Mouse (Mus musculus) frontal cortex, adult 2 months (tissue): ENCODE results near the gene Gm5431. TPM values are rescaled to one million over a fixed set of nuclear protein-coding genes. Genes with fewer than 3 reads are reported as not detected.
"Not testable (repeated sequence)": the region's sequence is repeated elsewhere in the genome, so short reads cannot be mapped to it uniquely, and the experiment has no call there.

Source experiments
- DNase-seq, 2 experiments: peaks; one replicate each; pipeline ENCODE4 v3.0.0; 2022; ENCODE audit warnings: low spot score in 1 of 2; ENCODE audit errors: extremely low spot score in 1 of 2
- polyA plus RNA-seq: library from polyadenylated mRNA; depleted of rRNA; stranded (reverse); fragments of >200 nt; gene quantifications from 2 replicates; pipeline ENCODE4 v1.2.3, GENCODE M21; 2012

Gene Gm5431
- polyA plus RNA-seq, 1 experiment: 0.18 TPM

DNA sequence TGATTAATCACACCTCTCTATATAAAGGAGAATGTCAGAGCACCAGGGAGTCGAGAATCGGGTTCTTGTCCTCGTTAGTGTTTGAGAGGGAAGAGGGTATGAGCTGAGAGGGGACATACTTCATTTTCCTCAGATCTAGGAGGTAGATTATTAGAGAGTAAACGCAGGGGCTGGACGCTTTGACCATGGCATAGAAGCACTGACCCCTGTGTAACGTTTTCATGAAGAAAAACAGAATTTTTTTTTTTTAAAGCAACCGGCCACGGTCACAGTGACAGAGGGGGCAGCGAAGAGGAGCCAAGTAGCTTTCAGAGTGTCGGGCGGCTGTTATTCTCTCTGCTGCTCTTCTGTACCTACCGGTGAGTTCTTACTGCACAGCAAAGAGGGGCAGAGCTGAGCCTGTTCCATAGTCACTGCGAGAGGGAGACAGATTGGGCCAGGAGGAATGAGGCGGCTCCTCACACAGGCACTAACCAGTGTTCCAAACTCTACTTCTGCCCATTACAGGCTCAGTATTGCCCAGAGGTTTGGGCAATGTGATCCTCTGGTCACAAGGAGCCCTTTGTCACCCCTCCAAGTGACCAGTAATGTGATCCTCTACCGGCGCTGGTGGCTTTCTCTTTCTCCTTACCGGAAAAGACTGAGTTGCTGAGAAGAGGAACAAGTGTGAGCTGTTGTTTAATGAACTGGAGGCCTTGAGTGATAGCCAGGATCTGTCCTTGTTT lies 30.0 kb downstream of the Gm5431 start:
- DNase-seq: peak in 1 of 2 experiments; percentile 39

- DNase-seq: peak in 1 of 2 experiments; percentile 35
Measured at GRCm38 (mm10) chr11:48871201-48871772, 30.7 kb downstream of the Gm5431 start, which contains the start of gene Irgm1. Gene Irgm1 (minus strand): TSS chr11:48871683.

DNA sequence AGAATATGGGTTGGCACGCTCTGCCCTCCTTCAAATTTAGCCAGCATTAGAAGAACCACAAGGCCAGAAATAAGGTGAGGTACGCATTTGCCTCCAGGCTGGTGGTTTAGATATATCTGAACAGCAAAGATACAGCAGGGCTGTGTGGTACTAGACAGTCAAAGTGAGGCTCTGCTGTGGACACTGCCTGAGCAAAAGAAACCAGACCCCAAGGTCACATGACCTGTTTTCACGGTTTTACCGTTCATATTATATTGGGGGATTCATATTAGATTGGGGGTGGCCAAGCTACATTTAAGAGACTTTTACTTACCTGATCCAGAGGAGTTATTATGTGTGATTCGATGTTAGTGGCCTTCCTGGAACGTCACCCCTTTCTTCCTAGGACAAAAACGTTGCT lies 31.2 kb downstream of the Gm5431 start:
- no peak for DNase-seq

DNA sequence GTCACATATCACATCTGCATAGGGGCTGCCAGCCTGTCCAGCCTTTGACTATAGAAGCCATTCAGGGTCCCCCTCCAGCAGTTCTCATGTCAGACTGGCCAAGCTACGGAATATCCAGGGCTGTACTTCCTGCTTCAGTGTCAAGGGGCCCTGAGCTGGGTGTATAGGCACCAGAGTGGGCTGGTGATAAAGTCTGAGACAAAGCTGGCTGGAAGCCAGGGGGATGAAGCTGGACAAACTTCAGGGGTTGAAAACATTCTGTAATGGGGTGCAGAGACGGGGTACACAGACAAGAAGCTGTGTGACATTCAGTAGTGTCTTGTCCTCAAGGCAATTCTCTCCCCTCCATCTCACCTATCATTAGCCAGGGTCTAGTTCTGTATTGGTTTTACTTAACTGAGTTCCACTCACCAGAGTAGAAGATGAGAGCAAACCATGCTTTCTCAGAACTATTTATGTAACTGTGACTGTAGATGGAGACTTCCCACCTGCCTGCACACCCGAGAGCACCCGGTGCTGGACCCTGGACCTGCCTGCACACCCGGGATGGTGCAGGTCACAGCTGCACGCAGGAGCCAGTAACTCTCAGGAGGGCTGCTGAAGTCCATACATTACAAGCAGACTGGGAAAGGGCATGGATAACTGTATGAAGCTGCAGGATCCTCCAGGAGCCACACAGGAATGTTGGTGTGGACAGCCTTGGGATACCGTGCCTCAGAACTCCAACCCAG lies 32.5 kb downstream of the Gm5431 start:
- DNase-seq: no peak

GRCm38 (mm10) chr11:48866481-48866880 lies 35.5 kb downstream of the Gm5431 start:
- no peak for DNase-seq

DNA sequence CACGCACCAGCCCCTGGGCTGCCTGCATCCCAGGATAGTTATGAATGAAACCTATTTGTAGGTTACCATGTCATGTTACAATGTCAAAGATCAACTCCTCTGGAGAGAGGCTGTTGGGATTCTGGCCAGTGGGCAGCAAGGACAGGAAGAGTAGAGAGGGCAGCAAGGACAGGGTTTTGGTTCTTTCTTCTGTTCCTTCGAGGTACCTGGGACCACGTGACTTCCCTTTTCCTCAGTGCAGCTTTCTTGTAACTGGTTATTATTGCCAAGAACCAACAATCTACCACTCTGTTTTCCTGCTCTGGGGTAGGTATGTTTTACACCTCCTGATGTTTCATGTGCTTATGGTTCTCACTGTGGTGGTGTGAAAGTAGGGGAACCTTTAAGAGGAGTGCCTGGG lies 38.2 kb downstream of the Gm5431 start:
- no peak for DNase-seq

GRCm38 (mm10) chr11:48862784-48863319 lies 39.2 kb downstream of the Gm5431 start:
- no peak for DNase-seq

GRCm38 (mm10) chr11:48859014-48859413 lies 43.0 kb downstream of the Gm5431 start:
- DNase-seq: peak in 1 of 2 experiments; percentile 85

DNA sequence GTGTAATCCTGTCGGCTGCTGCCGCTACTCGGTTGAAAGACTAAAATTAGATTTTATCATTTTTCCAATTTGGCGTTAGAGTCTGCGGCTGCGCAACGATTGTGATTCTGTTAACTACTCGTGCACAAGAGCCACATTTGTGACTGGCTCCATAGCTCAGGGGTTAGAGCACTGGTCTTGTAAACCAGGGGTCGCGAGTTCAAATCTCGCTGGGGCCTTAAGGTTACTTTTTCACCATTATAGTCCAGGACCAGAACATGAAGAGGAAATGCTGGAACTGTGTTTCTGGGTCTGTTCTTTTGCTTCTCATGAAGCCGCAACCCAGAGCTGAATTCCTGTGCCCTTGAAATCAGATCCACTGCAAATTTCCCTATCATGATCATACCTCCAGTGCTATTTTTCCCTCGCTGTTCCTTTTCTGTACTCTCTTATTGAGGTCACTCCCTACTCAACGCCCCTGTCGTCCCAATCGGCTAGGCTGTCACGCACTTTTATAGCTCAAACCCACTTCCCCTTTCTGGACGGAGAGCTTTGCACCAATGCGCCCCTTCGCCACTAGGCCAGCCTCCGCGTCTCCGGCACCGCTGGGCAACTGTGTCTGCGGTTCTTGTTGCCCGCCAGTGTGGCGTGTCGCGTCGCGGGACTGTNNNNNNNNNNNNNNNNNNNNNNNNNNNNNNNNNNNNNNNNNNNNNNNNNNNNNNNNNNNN lies 48.4 kb downstream of the Gm5431 start:
- peak; percentile 85 to 98 for DNase-seq

DNA sequence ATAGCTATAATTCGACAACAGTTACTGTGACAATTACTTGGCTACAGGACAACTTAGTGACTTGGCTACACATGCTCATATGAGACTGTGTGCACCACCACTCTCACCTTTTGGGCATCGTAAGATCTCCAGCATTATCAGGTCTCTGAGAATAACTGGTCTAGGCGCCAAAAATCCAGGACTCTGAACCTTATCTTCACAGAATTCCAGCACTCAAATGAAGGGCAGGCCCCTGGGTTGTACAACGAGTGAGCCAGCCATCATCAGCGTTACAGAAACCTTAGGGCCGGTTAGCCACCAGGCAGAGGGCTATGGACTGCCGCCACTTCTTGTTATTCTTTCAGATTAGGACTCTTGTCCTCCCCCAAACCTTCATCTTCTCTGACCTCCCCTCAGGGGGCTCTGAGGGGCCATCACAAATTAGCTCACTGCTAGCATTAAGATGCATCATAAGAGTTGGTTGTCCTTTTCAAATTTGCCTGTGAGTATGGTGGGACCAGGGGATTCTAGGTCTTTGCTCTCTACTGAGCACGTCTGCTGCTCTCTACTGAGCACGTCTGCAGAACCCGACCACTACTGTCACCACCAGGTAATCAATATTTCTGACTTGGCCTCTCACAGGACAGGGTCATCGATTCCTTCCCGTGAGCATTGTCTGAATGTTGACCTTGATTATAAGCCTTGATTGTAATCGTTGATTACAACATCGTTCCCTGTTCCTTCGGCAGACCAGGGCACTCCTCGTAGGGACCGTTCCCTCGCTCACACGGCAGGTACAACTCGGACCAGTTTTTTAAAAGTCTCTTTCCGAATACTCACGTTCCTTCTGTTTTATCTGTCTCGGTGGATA lies 49.2 kb downstream of the Gm5431 start:
- DNase-seq: peak in 1 of 2 experiments; percentile 12

- DNase-seq: no peak
Measured at GRCm38 (mm10) chr11:48852190-48852589, 49.8 kb downstream of the Gm5431 start.

DNA sequence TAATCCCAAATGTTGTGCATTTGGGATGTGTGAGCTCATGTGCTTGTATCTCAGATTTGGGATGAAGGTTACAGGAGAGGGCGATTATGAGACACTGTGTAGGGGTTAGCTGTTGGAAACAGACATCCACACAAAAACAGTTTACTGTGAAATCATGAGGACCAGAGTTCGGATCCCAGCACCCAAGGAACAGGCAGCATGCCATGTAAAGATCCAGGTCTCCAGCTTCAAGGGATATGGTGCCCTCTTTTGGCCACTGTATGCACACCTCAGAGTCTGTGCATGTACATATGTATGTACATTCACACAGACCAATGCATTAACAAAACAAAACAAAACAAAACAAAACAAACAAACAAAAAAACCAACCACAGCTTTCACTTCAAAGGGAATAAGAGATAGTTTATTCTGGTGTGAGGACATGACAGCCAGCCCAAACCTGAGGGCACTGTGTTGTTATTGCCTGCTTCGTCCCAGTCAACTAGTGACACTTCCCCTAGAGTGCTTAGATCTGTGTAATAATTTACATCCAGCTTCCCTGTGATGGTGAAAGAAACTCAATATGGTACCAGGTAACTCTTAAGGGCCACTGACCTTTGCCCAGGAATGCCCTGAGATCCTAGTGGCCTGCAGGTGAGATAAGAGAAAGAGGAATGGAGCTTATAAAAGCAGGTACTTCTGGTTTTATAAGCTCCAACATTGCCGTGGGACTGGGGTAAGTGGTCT lies 50.6 kb downstream of the Gm5431 start:
- DNase-seq: no peak

DNA sequence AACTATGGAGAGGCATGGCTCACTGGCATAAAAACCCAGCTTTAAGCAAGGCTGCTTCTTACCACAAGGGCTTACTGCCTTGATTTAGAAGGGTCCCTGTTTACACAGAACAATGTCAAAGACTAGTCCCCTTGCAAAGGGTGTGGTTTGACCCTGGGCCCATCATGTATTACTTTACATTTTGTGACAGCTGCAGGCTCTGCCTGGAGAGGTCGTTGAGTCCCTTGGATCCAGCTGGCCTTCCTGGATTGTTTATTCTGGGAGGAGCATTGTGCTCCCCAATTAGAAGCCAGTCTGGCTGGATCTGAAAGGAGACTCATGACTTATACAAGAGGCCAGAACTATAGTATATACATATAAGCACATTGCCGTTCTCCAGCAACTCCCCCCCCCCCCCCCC lies 51.8 kb downstream of the Gm5431 start:
- no peak for DNase-seq

DNA sequence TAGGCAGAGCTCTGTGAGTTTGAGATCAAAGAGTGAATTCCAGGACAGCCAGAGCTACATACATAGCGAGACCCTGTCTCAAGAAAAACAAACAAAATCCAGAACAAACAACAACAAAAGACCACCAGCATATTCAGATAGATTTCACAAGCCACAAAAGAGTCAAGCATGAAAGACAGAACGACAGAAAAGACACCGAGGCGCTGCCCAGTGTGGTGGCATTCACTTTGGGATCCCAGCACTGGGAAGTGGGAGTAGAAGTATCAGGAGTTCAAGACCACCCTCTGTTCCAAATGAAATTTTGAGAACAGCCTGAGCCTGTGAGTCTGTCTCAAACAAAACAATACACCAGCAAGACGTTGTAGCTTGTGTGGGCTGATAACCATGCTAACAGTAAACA lies 55.1 kb downstream of the Gm5431 start:
- DNase-seq: no peak

- DNase-seq: not testable (repeated sequence)
Measured at GRCm38 (mm10) chr11:48846362-48846761, 55.7 kb downstream of the Gm5431 start.

DNA sequence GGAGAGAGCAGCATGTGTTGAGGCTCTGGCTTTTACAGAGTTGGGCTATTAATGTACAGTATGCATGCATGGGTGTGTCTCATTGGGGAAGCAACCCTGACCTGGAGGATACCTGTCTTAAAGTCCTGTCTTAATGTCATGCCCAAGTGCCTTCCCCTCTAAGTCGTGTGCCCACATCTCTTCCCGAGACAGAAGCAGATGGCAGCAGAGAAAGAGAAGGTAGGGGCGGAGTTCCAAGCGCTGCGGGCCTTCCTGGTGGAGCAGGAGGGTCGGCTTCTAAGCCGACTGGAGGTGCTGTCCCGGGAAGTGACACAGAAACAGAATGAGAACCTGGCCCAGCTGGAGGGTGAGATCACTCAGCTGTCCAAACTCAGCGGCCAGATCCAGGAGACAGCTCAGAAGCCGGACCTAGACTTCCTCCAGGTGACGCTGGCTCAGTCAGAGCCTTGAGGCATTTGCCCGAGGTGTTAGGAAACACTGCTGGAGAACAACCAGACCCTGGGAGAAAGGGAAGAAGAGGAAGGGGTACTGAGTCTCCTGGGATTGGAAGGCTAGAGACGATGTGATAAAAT lies 56.7 kb downstream of the Gm5431 start:
- DNase-seq: no peak

GRCm38 (mm10) chr11:48844309-48844708 lies 57.7 kb downstream of the Gm5431 start:
- peak in 1 of 2 experiments; percentile 38 for DNase-seq

GRCm38 (mm10) chr11:48843202-48843601 lies 58.8 kb downstream of the Gm5431 start:
- no peak for DNase-seq

DNA sequence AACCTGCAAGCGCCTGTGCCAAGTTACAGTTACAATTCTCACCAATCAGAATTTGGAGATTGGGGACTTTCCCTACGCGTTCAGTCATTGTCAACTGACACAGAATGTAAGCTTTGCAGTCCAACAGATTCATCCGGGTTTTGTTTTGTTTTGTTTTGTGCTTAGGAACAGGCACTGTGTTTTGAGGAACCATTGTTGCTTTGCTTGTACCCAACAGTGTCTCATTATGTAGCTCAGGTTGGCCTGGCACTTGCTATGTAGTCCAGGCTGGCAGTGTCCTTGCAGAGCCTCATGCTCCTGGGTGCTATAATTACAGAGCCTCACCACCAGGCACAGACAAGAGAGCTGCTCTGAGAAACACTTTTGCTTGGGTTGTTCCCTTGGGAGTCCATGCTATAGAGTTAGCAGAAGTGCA lies 59.6 kb downstream of the Gm5431 start:
- no peak for DNase-seq
